Mouse (Mus musculus) hindbrain, embryonic 15.5 days (tissue): ENCODE data around the gene Rnf208. TPM values are rescaled to one million over a fixed set of nuclear protein-coding genes. Genes with fewer than 3 reads are reported as not detected.
"Not testable (repeated sequence)": the region's sequence is repeated elsewhere in the genome, so short reads cannot be mapped to it uniquely, and the experiment has no call there.

Experiments
- ATAC-seq: fragments of 200-750 bp; cut with Nextera tagmentation; 2 replicates; pipeline ENCODE4 v1.8.0; 2017; ENCODE audit warnings: low read depth, moderate number of reproducible peaks, moderate TSS enrichment; ENCODE audit not compliant: low FRiP score
- H3K27ac ChIP-seq: fragments of 300-500 bp; sonication (generic); replicated peaks from 2 replicates; pipeline ENCODE4 v1.5.1; 2015; ENCODE audit warnings: mild to moderate bottlenecking, inconsistent platforms
- H3K27me3 ChIP-seq: fragments of 300-500 bp; sonication (generic); 2 replicates; pipeline ENCODE4 v1.6.1; 2015; ENCODE audit warnings: control low read depth, inconsistent platforms
- H3K36me3 ChIP-seq: fragments of 300-500 bp; sonication (generic); 2 replicates; pipeline ENCODE4 v1.6.1; 2015; ENCODE audit warnings: control low read depth, inconsistent platforms
- H3K4me1 ChIP-seq: fragments of 300-500 bp; sonication (generic); replicated peaks from 2 replicates; pipeline ENCODE4 v1.6.1; 2015; ENCODE audit warnings: control low read depth, inconsistent platforms
- H3K4me2 ChIP-seq: fragments of 300-500 bp; sonication (generic); 2 replicates; pipeline ENCODE4 v1.6.1; 2015; ENCODE audit warnings: moderate library complexity, mild to moderate bottlenecking, inconsistent platforms
- H3K4me3 ChIP-seq: fragments of 300-500 bp; sonication (generic); 2 replicates; pipeline ENCODE4 v1.5.1; 2015; ENCODE audit warnings: mild to moderate bottlenecking, inconsistent platforms
- H3K9ac ChIP-seq: fragments of 300-500 bp; sonication (generic); 2 replicates; pipeline ENCODE4 v1.6.1; 2015; ENCODE audit warnings: inconsistent platforms
- H3K9me3 ChIP-seq: fragments of 300-500 bp; sonication (generic); 2 replicates; pipeline ENCODE4 v1.6.1; 2016; ENCODE audit warnings: control low read depth, inconsistent platforms
- WGBS: fragments of 180-500 bp; shearing (Covaris S2); methylation state at CpG from one replicate; pipeline ENCODE4 v1.1.7; 2015; 5-methylcytosine and 5-hydroxymethylcytosine counted together
- polyA plus RNA-seq: library from polyadenylated mRNA; unstranded; fragments of >200 nt; fragmentation: Nextera tagmentation; extraction: Ambion mirVana; gene quantifications from 2 replicates; pipeline ENCODE4 v1.2.1, GENCODE M21; 2015

Gene Rnf208
- polyA plus RNA-seq, 1 experiment from 2014 or later, result 177 TPM

DNA sequence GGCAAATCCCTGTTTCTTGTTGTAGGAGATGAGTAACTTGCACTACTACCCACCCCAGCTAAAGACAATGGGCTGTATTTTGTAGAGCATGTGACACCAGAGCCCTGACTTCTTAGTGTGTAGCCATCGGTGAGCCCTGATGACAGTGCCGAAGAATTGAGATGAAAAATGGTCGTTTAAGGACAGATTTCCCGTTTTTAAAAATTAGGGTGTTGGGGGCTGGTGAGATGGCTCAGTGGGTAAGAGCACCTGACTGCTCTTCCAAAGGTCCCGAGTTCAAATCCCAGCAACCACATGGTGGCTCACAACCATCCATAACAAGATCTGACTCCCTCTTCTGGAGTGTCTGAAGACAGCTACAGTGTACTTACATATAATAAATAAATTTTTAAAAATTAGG is 15.2 kb downstream of the Rnf208 start:
- H3K4me2 ChIP-seq, H3K36me3 ChIP-seq, H3K27me3 ChIP-seq, H3K9me3 ChIP-seq, ATAC-seq, H3K4me3 ChIP-seq, H3K9ac ChIP-seq, H3K27ac ChIP-seq: not testable (repeated sequence)
- H3K4me1 ChIP-seq, result peaks cover 26% of the 10 kb centered on the region
- WGBS, result 92% methylated on average over 5 of the region's 5 CpGs

GRCm38 (mm10) chr2:25258887-25259286 is 16.8 kb downstream of the Rnf208 start:
- Histone ChIP-seq H3K27me3 (no peaks in the 10 kb centered on the region), H3K4me1 (peaks cover 35% of the 10 kb centered on the region), H3K4me2 (no peak overlapping the region), H3K27ac (no peak overlapping the region), H3K9ac (no peak overlapping the region), H3K4me3 (no peak overlapping the region), H3K36me3 (no peaks in the 10 kb centered on the region), H3K9me3 (no peaks in the 10 kb centered on the region)
- ATAC-seq, result no peak
- WGBS, result 52% methylated on average over 2 of the region's 2 CpGs

- Histone ChIP-seq H3K9ac (peak overlapping the region; percentile 52), H3K27ac (peak overlapping the region; percentile 79), H3K4me2 (peak overlapping the region; percentile 94), H3K9me3 (no peaks in the 10 kb centered on the region), H3K4me1 (peaks cover 46% of the 10 kb centered on the region), H3K36me3 (no peaks in the 10 kb centered on the region), H3K4me3 (peak overlapping the region; percentile 74), H3K27me3 (no peaks in the 10 kb centered on the region)
- 44% methylated on average over 12 of the region's 12 CpGs for WGBS
- ATAC-seq, result no peak
Observed at GRCm38 (mm10) chr2:25261870-25262269, 19.8 kb downstream of the Rnf208 start.

DNA sequence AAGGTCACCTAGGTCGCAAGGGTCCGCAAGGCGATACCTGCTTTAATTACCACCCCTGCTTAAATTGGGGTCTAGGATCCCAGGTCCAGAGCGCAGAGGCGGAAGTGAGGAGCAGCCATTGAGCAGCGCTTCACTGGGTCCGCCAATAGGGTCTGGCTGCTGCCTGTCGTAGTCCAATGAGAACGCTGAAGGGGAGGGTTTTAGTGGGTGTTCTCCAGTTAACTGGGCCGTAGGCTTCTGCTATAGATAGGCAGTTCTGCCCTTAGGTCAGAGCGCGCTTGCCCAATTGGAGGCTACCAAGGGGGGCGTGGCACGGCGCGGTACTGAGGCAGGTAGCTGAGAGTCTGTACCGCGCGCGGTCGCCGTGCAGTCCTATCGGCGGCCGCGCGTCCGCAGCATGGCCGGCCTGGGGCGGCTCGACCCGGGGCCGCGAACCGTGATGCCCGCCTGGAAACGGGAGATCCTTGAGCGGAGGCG is 20.3 kb downstream of the Rnf208 start, which contains the start of gene Tprn:
Tprn (plus strand) TSS at position 328 of the 477 bp plus-strand sequence.
- 1% methylated on average over 30 of the region's 39 CpGs for WGBS
- Histone ChIP-seq H3K27me3 (no peaks in the 10 kb centered on the region), H3K4me3 (peak within 1 kb of the TSS; percentile 74), H3K27ac (peak within 1 kb of the TSS; percentile 80), H3K36me3 (no peaks in the 10 kb centered on the region), H3K9ac (peak within 1 kb of the TSS; percentile 64), H3K4me1 (peaks cover 49% of the 10 kb centered on the region), H3K4me2 (peak within 1 kb of the TSS; percentile 94), H3K9me3 (no peaks in the 10 kb centered on the region)
- ATAC-seq, result peak; percentile 99

GRCm38 (mm10) chr2:25262795-25263622 is 21.0 kb downstream of the Rnf208 start:
- H3K27ac ChIP-seq, result peak overlapping the region; percentile 80
- ATAC-seq, result no peak; the same call in 1 of the 2 replicates
- WGBS, result under 1% methylated on average over 81 of the region's 82 CpGs
- peak overlapping the region; percentile 74 for H3K4me3 ChIP-seq
- H3K27me3 ChIP-seq, result no peaks in the 10 kb centered on the region
- H3K9me3 ChIP-seq, result no peaks in the 10 kb centered on the region
- H3K9ac ChIP-seq, result peak overlapping the region; percentile 64
- peak overlapping the region; percentile 94 for H3K4me2 ChIP-seq
- peaks cover 50% of the 10 kb centered on the region for H3K4me1 ChIP-seq
- no peaks in the 10 kb centered on the region for H3K36me3 ChIP-seq

- H3K36me3 ChIP-seq, result no peaks in the 10 kb centered on the region
- H3K4me1 ChIP-seq, result peaks cover 53% of the 10 kb centered on the region
- H3K27me3 ChIP-seq, result no peaks in the 10 kb centered on the region
- ATAC-seq, result no peak
- peak overlapping the region; percentile 80; the same call in 1 of the 2 replicates for H3K27ac ChIP-seq
- whole genome bisulfite sequencing, result 21% methylated on average over 12 of the region's 12 CpGs
- H3K9me3 ChIP-seq, result no peaks in the 10 kb centered on the region
- H3K9ac ChIP-seq, result peak overlapping the region; percentile 64
- peak overlapping the region; percentile 74 for H3K4me3 ChIP-seq
- peak overlapping the region; percentile 94 for H3K4me2 ChIP-seq
Observed at GRCm38 (mm10) chr2:25263623-25264285, 21.7 kb downstream of the Rnf208 start.

DNA sequence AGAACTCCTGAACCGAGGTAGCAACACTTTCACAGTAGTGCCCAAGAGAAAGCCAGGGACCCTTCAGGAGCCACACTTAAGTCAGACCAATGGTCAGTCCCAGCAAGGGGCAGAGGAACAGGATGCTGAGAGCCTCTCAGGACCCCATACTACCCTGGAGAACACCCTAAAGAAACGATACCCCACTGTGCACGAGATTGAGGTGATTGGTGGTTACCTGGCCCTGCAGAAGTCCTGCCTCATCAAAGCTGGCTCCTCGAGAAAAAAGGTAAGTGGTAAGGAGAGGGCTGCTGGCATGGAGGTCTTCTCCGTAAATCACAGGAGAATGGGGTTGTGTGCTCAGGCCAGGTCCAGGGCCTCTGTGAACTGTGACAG is 22.2 kb downstream of the Rnf208 start:
- Histone ChIP-seq H3K4me2 (peak overlapping the region; percentile 94), H3K36me3 (peaks cover under 1% of the 10 kb centered on the region; the same call in 1 of the 2 replicates), H3K9me3 (no peaks in the 10 kb centered on the region), H3K27me3 (no peaks in the 10 kb centered on the region), H3K9ac (peak overlapping the region; percentile 64), H3K4me3 (peak overlapping the region; percentile 74), H3K27ac (no peak overlapping the region), H3K4me1 (peaks cover 53% of the 10 kb centered on the region)
- 77% methylated on average over 5 of the region's 5 CpGs for WGBS
- no peak for ATAC-seq

DNA sequence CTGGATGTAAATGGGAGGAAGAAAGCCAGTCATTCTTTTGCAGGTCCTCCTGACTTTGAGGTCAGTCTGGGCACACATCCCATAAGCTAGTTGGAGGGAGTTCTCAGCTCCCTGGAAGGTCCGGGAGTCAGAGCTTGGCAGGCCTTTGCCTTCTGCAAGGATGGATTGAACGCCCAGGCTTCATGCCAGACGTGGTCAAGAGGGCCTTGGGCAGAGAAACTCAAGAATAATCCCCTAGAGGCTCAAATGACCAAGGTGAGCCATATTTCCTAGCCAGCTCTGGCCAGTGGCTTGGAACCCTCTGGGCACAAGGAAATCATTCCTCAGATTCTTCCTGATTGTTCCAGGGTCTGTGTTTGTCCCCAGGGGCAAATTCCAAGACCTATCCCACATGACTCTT is 22.8 kb downstream of the Rnf208 start:
- peak overlapping the region; percentile 94 for H3K4me2 ChIP-seq
- peak overlapping the region; percentile 74 for H3K4me3 ChIP-seq
- H3K9ac ChIP-seq, result no peak overlapping the region; the same call in 1 of the 2 replicates
- H3K27me3 ChIP-seq, result no peaks in the 10 kb centered on the region
- H3K27ac ChIP-seq, result no peak overlapping the region
- no peaks in the 10 kb centered on the region for H3K9me3 ChIP-seq
- peaks cover 6% of the 10 kb centered on the region; the same call in 1 of the 2 replicates for H3K36me3 ChIP-seq
- H3K4me1 ChIP-seq, result peaks cover 53% of the 10 kb centered on the region
- no peak for ATAC-seq
- WGBS, result 59% methylated on average over 3 of the region's 3 CpGs

GRCm38 (mm10) chr2:25265897-25266656 is 24.0 kb downstream of the Rnf208 start:
- peak overlapping the region; percentile 10 for H3K4me3 ChIP-seq

DNA sequence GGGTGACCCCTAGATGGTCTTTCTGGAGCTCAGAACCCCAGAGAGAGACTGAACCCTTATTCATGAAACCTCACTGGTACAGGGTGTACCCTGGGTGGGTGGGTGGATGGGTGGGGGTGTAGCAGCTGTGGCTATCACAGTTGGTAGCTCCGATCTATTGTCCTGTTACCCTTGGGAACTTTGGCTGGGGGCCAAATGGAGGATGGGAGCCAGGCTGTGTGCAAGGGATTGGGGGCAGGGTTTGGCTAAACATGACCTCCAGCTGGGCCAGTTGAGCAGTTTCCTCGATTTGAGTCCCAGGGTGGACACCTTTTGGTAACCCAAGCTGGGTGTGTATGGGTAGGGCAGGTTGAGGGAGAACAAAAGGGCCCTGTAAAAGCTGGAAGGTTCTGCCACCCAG is 24.7 kb downstream of the Rnf208 start:
- no peaks in the 10 kb centered on the region for H3K9me3 ChIP-seq
- no peaks in the 10 kb centered on the region for H3K27me3 ChIP-seq
- H3K4me1 ChIP-seq, result peaks cover 72% of the 10 kb centered on the region
- H3K4me2 ChIP-seq, result peak overlapping the region; percentile 94
- H3K36me3 ChIP-seq, result peaks cover 17% of the 10 kb centered on the region; the same call in 1 of the 2 replicates
- 0 out of 2 replicates have a peak overlapping the region, but pooled peaks have one; percentile 13 for H3K9ac ChIP-seq
- 27% methylated on average over 2 of the region's 2 CpGs for WGBS
- no peak for ATAC-seq
- H3K4me3 ChIP-seq, result peak overlapping the region; percentile 10; the same call in 1 of the 2 replicates
- peak overlapping the region; percentile 73 for H3K27ac ChIP-seq

More at GRCm38 (mm10) chr2:25265897-25266656, 24.0 kb downstream of the Rnf208 start:
- 49% methylated on average over 6 of the region's 6 CpGs for WGBS
- peak overlapping the region; percentile 13; the same call in 1 of the 2 replicates for H3K9ac ChIP-seq
- H3K4me1 ChIP-seq, result peaks cover 65% of the 10 kb centered on the region
- H3K36me3 ChIP-seq, result peaks cover 17% of the 10 kb centered on the region; the same call in 1 of the 2 replicates
- no peak for ATAC-seq
- peak overlapping the region; percentile 94 for H3K4me2 ChIP-seq
- no peaks in the 10 kb centered on the region for H3K9me3 ChIP-seq
- no peaks in the 10 kb centered on the region for H3K27me3 ChIP-seq
- peak overlapping the region; percentile 73 for H3K27ac ChIP-seq

- Histone ChIP-seq H3K9me3 (no peaks in the 10 kb centered on the region), H3K36me3 (peaks cover 17% of the 10 kb centered on the region; the same call in 1 of the 2 replicates), H3K27ac (peak overlapping the region; percentile 73), H3K27me3 (no peaks in the 10 kb centered on the region), H3K4me1 (peaks cover 72% of the 10 kb centered on the region), H3K9ac (no peak overlapping the region), H3K4me3 (peak overlapping the region; percentile 10; the same call in 1 of the 2 replicates), H3K4me2 (peak overlapping the region; percentile 94)
- no peak for ATAC-seq
Observed at GRCm38 (mm10) chr2:25267241-25267640, 25.2 kb downstream of the Rnf208 start.
